Mouse (Mus musculus): Measurements from ENCODE around the gene Dram1.

The Dram1 gene

GRCm38 (mm10) chr10:88379013-88379885 lies at the start of gene Dram1, which contains the start of gene Gnptab:
Gene Dram1 (minus strand): TSS chr10:88379080.
Gene Gnptab (plus strand): TSS chr10:88379132.
- peak; percentile 73 for DNase-seq (ENCODE audit: low spot score)

- no peak for DNase-seq (ENCODE audit: low spot score)
Measured at GRCm38 (mm10) chr10:88427998-88428397, 49.1 kb upstream of the Dram1 start.

- DNase-seq (ENCODE audit: low spot score), result no peak
Measured at GRCm38 (mm10) chr10:88426896-88427295, 48.0 kb upstream of the Dram1 start.

GRCm38 (mm10) chr10:88426158-88426816 lies 47.4 kb upstream of the Dram1 start:
- peak; percentile 35 for DNase-seq (ENCODE audit: low spot score)

GRCm38 (mm10) chr10:88420655-88421435 lies 42.0 kb upstream of the Dram1 start:
- no peak for DNase-seq (ENCODE audit: low spot score)

GRCm38 (mm10) chr10:88420141-88420541 lies 41.3 kb upstream of the Dram1 start:
- DNase-seq (ENCODE audit: low spot score), result no peak

- no peak for DNase-seq (ENCODE audit: low spot score)
Measured at GRCm38 (mm10) chr10:88417686-88418085, 38.8 kb upstream of the Dram1 start.

- no peak for DNase-seq (ENCODE audit: low spot score)
Measured at GRCm38 (mm10) chr10:88412290-88412995, 33.6 kb upstream of the Dram1 start.

- no peak for DNase-seq (ENCODE audit: low spot score)
Measured at GRCm38 (mm10) chr10:88409751-88410150, 30.9 kb upstream of the Dram1 start.

- DNase-seq (ENCODE audit: low spot score), result no peak
Measured at GRCm38 (mm10) chr10:88407875-88408631, 29.2 kb upstream of the Dram1 start.

- no peak for DNase-seq (ENCODE audit: low spot score)
Measured at GRCm38 (mm10) chr10:88405812-88406211, 26.9 kb upstream of the Dram1 start.

GRCm38 (mm10) chr10:88404220-88404619 lies 25.3 kb upstream of the Dram1 start:
- no peak for DNase-seq (ENCODE audit: low spot score)

GRCm38 (mm10) chr10:88403021-88403420 lies 24.1 kb upstream of the Dram1 start:
- DNase-seq (ENCODE audit: low spot score), result no peak

- no peak for DNase-seq (ENCODE audit: low spot score)
Measured at GRCm38 (mm10) chr10:88399271-88399670, 20.4 kb upstream of the Dram1 start.

- no peak for DNase-seq (ENCODE audit: low spot score)
Measured at GRCm38 (mm10) chr10:88398668-88399243, 19.9 kb upstream of the Dram1 start.

- DNase-seq (ENCODE audit: low spot score), result no peak
Measured at GRCm38 (mm10) chr10:88392181-88392847, 13.4 kb upstream of the Dram1 start.

GRCm38 (mm10) chr10:88391495-88391894 lies 12.6 kb upstream of the Dram1 start:
- DNase-seq (ENCODE audit: low spot score), result no peak

- DNase-seq (ENCODE audit: low spot score), result no peak
Measured at GRCm38 (mm10) chr10:88390096-88390790, 11.4 kb upstream of the Dram1 start.

- no peak for DNase-seq (ENCODE audit: low spot score)
Measured at GRCm38 (mm10) chr10:88389576-88389975, 10.7 kb upstream of the Dram1 start.
